Mouse (Mus musculus) kidney, adult 9 months (tissue): ENCODE measurements at regions not wholly inside any gene's neighbourhood (a gene's known extent, or its start where the extent isn't known, plus 50 kb on each side); places are given as distances from the start of the nearest gene placed in this dataset.

ENCODE experiments used
- DNase-seq: peaks from one replicate; pipeline ENCODE4 v3.0.0; 2022

GRCm38 (mm10) chr10:21218431-21218830 lies 57.6 kb upstream of the Myb start:
- no peak for DNase-seq

- no peak for DNase-seq
These were observed 60.0 kb upstream of the Myb start for GRCm38 (mm10) chr10:21220795-21221194.

- DNase-seq = no peak
These were observed 60.6 kb upstream of the Myb start for GRCm38 (mm10) chr10:21221290-21221926.

- DNase-seq = peak; percentile 14
These were observed 61.6 kb upstream of the Myb start for GRCm38 (mm10) chr10:21222104-21223034.

- no peak for DNase-seq
These were observed 62.5 kb upstream of the Myb start for GRCm38 (mm10) chr10:21223104-21223910.

GRCm38 (mm10) chr10:21224229-21224628 lies 63.4 kb upstream of the Myb start:
- DNase-seq = no peak

- no peak for DNase-seq
These were observed 65.4 kb upstream of the Myb start for GRCm38 (mm10) chr10:21226210-21226609.

GRCm38 (mm10) chr10:21227764-21228163 lies 67.0 kb upstream of the Myb start:
- DNase-seq = no peak

GRCm38 (mm10) chr10:21228557-21228956 lies 67.2 kb upstream of the Hbs1l start:
- peak; percentile 4 for DNase-seq

GRCm38 (mm10) chr10:21235172-21235571 lies 60.6 kb upstream of the Hbs1l start:
- DNase-seq = no peak

GRCm38 (mm10) chr10:21237000-21237399 lies 58.8 kb upstream of the Hbs1l start:
- no peak for DNase-seq

- DNase-seq = no peak
These were observed 56.3 kb upstream of the Hbs1l start for GRCm38 (mm10) chr10:21239451-21239850.

GRCm38 (mm10) chr10:21241557-21242222 lies 54.1 kb upstream of the Hbs1l start:
- DNase-seq = no peak

GRCm38 (mm10) chr10:21242471-21243231 lies 53.1 kb upstream of the Hbs1l start:
- no peak for DNase-seq

- no peak for DNase-seq
These were observed 50.8 kb upstream of the Hbs1l start for GRCm38 (mm10) chr10:21244849-21245453.

GRCm38 (mm10) chr10:21245558-21245957 lies 50.2 kb upstream of the Hbs1l start:
- no peak for DNase-seq
